Mouse (Mus musculus) ES-E14 (cell line): ENCODE data around the gene Gm826. TPM values are rescaled to one million over a fixed set of nuclear protein-coding genes. Genes with fewer than 3 reads are reported as not detected.
A peak's percentile ranks its signal among the peaks of the same experiment; 100 is the strongest.

ENCODE experiments used
- DNase-seq: peaks from one replicate; pipeline ENCODE4 v3.0.0-alpha.2; 2013; ENCODE audit warnings: low read depth, low spot score
- H3K27ac ChIP-seq: 2 replicates; pipeline ENCODE4 v1.5.1; 2012; ENCODE audit warnings: low read depth, mild to moderate bottlenecking, low read length, moderate library complexity, mixed read lengths; ENCODE audit not compliant: poor library complexity, insufficient read depth, severe bottlenecking
- H3K36me3 ChIP-seq: 2 replicates; pipeline ENCODE4 v1.6.1; 2012; ENCODE audit warnings: mild to moderate bottlenecking, low read length, moderate library complexity, mixed read lengths; ENCODE audit not compliant: control insufficient read depth, poor library complexity, insufficient read depth, severe bottlenecking
- H3K4me1 ChIP-seq, 2 experiments: fragments of 150-350 bp in 1 of 2; sonication (generic) in 1 of 2; 2 replicates each; pipeline ENCODE4 v1.6.1; 2012; ENCODE audit warnings: low read length in 2 of 2, mild to moderate bottlenecking in 1 of 2, mixed read lengths in 1 of 2; ENCODE audit not compliant: control insufficient read depth in 2 of 2, insufficient read depth in 2 of 2, poor library complexity in 1 of 2
- H3K4me3 ChIP-seq, 2 experiments: fragments of 150-350 bp in 1 of 2; sonication (generic) in 1 of 2; 2 replicates each; pipeline ENCODE4 v1.5.1; 2012; ENCODE audit warnings: low read length in 2 of 2, low read depth in 1 of 2, mild to moderate bottlenecking in 1 of 2, mixed read lengths in 1 of 2; ENCODE audit not compliant: insufficient read depth in 1 of 2, poor library complexity in 1 of 2, severe bottlenecking in 1 of 2
- H3K9ac ChIP-seq: 2 replicates; pipeline ENCODE4 v1.6.1; 2012; ENCODE audit warnings: low read depth, mild to moderate bottlenecking, low read length, mixed read lengths; ENCODE audit not compliant: poor library complexity, insufficient read depth, severe bottlenecking
- H3K9me3 ChIP-seq: fragments of 150-350 bp; sonication (generic); 2 replicates; pipeline ENCODE4 v1.6.1; 2012; ENCODE audit warnings: low read depth, mild to moderate bottlenecking, low read length; ENCODE audit not compliant: control insufficient read depth, insufficient read depth
- CHD2 ChIP-seq: IDR thresholded peaks from 2 replicates; pipeline ENCODE4 v1.6.1; 2014; ENCODE audit warnings: mild to moderate bottlenecking, low read depth, low read length, inconsistent platforms
- HCFC1 ChIP-seq: IDR thresholded peaks from 2 replicates; pipeline ENCODE4 v1.6.1; 2012; ENCODE audit warnings: low read length, inconsistent platforms, borderline replicate concordance; ENCODE audit not compliant: insufficient read depth
- MAFK ChIP-seq: IDR thresholded peaks from 2 replicates; pipeline ENCODE4 v1.6.1; 2014; ENCODE audit warnings: mild to moderate bottlenecking, low read depth, low read length, inconsistent platforms; ENCODE audit not compliant: insufficient read depth
- ZC3H11A ChIP-seq: IDR thresholded peaks from 2 replicates; pipeline ENCODE4 v1.6.1; 2012; ENCODE audit warnings: low read depth, mild to moderate bottlenecking, inconsistent platforms, low read length, borderline replicate concordance
- ZNF384 ChIP-seq: IDR thresholded peaks from 2 replicates; pipeline ENCODE4 v1.6.1; 2012; ENCODE audit warnings: low read depth, low read length, inconsistent platforms
- in situ Hi-C, 2 experiments: fragments of 600-800 bp; cut with MboI; formaldehyde crosslinking; loops; one replicate each; pipeline ENCODE4 v1.15.1; 2025; ENCODE audit warnings: low sequenced_read_pairs in 2 of 2, inconsistent platforms in 1 of 2; ENCODE audit not compliant: unreplicated experiment in 2 of 2
- total RNA-seq: library from RNA; depleted of rRNA; stranded (reverse); fragments of 300-350 nt; gene quantifications from 2 replicates; pipeline ENCODE4 v1.2.3, GENCODE M21; 2012; rRNA removed

The Gm826 gene
- not detected in 2 replicates for total RNA-seq

- Histone ChIP-seq H3K4me3 (no peak within 1 kb of the TSS), H3K36me3 (no peaks in the 10 kb centered on the region), H3K9ac (no peak within 1 kb of the TSS), H3K9me3 (no peaks in the 10 kb centered on the region), H3K27ac (no peak within 1 kb of the TSS), H3K4me1 (no peaks in the 10 kb centered on the region)
- TF ChIP-seq HCFC1 (no peak), ZNF384 (no peak), CHD2 (no peak), ZC3H11A (no peak), MAFK (no peak)
- in situ Hi-C loops: no loop called here
- DNase-seq: no peak
Observed at GRCm38 (mm10) chr2:160334111-160334661, at the start of gene Gm826. Gene Gm826 (minus strand): TSS chr2:160334162.

- Histone ChIP-seq H3K27ac (no peak overlapping the region), H3K4me3 (no peak overlapping the region), H3K9me3 (no peaks in the 10 kb centered on the region), H3K36me3 (no peaks in the 10 kb centered on the region), H3K4me1 (no peaks in the 10 kb centered on the region), H3K9ac (no peak overlapping the region)
- DNase-seq: no peak
- TF ChIP-seq CHD2 (no peak), HCFC1 (no peak), ZC3H11A (no peak), ZNF384 (no peak), MAFK (no peak)
- in situ Hi-C loops: no loop called here
Observed at GRCm38 (mm10) chr2:160383418-160383817, 49.5 kb upstream of the Gm826 start.

- no peak overlapping the region for H3K27ac ChIP-seq
- H3K4me1 ChIP-seq: no peaks in the 10 kb centered on the region; a peak in 1 of 4 replicates
- no peaks in the 10 kb centered on the region for H3K9me3 ChIP-seq
- H3K4me3 ChIP-seq: no peak overlapping the region
- TF ChIP-seq MAFK (no peak), ZC3H11A (peak; percentile 31; the same call in 1 of the 2 replicates)
- in situ Hi-C loops: loop anchor here (10.0 kb wide), 1 partner anchor 207 kb away; no protein-coding TSS in a partner anchor
- no peaks in the 10 kb centered on the region for H3K36me3 ChIP-seq
- no peak overlapping the region for H3K9ac ChIP-seq
- DNase-seq: peak; percentile 58
Observed at GRCm38 (mm10) chr2:160378271-160378670, 44.3 kb upstream of the Gm826 start.

- H3K9ac ChIP-seq: no peak overlapping the region
- no peak overlapping the region for H3K4me3 ChIP-seq
- TF ChIP-seq ZC3H11A (no peak), MAFK (no peak), CHD2 (no peak), HCFC1 (no peak), ZNF384 (no peak)
- no peaks in the 10 kb centered on the region; a peak in 1 of 4 replicates for H3K4me1 ChIP-seq
- in situ Hi-C loops: loop anchor here (10.0 kb wide), 1 partner anchor 209 kb away; no protein-coding TSS in a partner anchor
- no peak overlapping the region for H3K27ac ChIP-seq
- DNase-seq: no peak
- no peaks in the 10 kb centered on the region for H3K9me3 ChIP-seq
- no peaks in the 10 kb centered on the region for H3K36me3 ChIP-seq
Observed at GRCm38 (mm10) chr2:160376236-160376635, 42.3 kb upstream of the Gm826 start.
